Mouse (Mus musculus) heart, adult 2 months (tissue): ENCODE results near the gene C1qb.

Experiments used
- CTCF ChIP-seq: fragments of 200-600 bp; IDR thresholded peaks from 2 replicates; pipeline ENCODE4 v1.8.1; 2022; ENCODE audit warnings: antibody characterized with exemption, mild to moderate bottlenecking, moderate library complexity
- POLR2A ChIP-seq: fragments of 200-500 bp; IDR thresholded peaks from 2 replicates; pipeline ENCODE4 v1.6.1; 2011; ENCODE audit warnings: mild to moderate bottlenecking, low read depth, low read length, control low read depth; ENCODE audit not compliant: insufficient read depth

GRCm38 (mm10) chr4:136861806-136862205 is 24.2 kb downstream of the C1qb start:
- no peak for TF ChIP-seq CTCF
- no peak for TF ChIP-seq POLR2A
